Mouse (Mus musculus) CH12.LX (cell line): ENCODE data around the gene Efna1. TPM values are rescaled to one million over a fixed set of nuclear protein-coding genes. Genes with fewer than 3 reads are reported as not detected.

Source experiments
- DNase-seq: peaks from one replicate; pipeline ENCODE4 v3.0.0-alpha.2; 2013; ENCODE audit errors: extremely low read depth
- H3K27ac ChIP-seq: 2 replicates; pipeline ENCODE4 v1.5.1; 2012; ENCODE audit warnings: low read depth, mild to moderate bottlenecking, control low read depth, moderate library complexity; ENCODE audit not compliant: insufficient read depth
- H3K27me3 ChIP-seq: replicated peaks from 2 replicates; pipeline ENCODE3; 2012; ENCODE audit warnings: inconsistent platforms
- H3K36me3 ChIP-seq, 2 experiments: replicated peaks in 1 of 2; 2 replicates each; pipeline versions ENCODE3 to v1.6.1; 2012; ENCODE audit warnings: inconsistent platforms in 1 of 2, low read length in 1 of 2, mild to moderate bottlenecking in 1 of 2, mixed read lengths in 1 of 2, moderate library complexity in 1 of 2; ENCODE audit not compliant: control insufficient read depth in 1 of 2, insufficient read depth in 1 of 2
- H3K4me1 ChIP-seq, 2 experiments: 2 replicates each; pipeline ENCODE4 v1.6.1; 2012; ENCODE audit warnings: inconsistent platforms in 1 of 2, moderate library complexity in 1 of 2; ENCODE audit not compliant: insufficient read depth in 2 of 2, control insufficient read depth in 1 of 2
- H3K4me2 ChIP-seq: 2 replicates; pipeline ENCODE4 v1.6.1; 2012; ENCODE audit warnings: low read depth, mild to moderate bottlenecking, control low read depth; ENCODE audit not compliant: poor library complexity, insufficient read depth, severe bottlenecking
- H3K4me3 ChIP-seq, 3 experiments: fragments of 150-350 bp in 1 of 3; sonication (generic) in 1 of 3; replicated peaks in 1 of 3; 2 replicates each; pipeline versions ENCODE3 to v1.5.1; 2011 to 2012; ENCODE audit warnings: low read depth in 2 of 3, low read length in 2 of 3, mild to moderate bottlenecking in 2 of 3, moderate library complexity in 2 of 3, control low read depth in 1 of 3, improper control_type of control experiment in 1 of 3, inconsistent platforms in 1 of 3, mixed read lengths in 1 of 3; ENCODE audit not compliant: poor library complexity in 1 of 3
- H3K79me2 ChIP-seq: replicated peaks from 2 replicates; pipeline ENCODE4 v1.6.1; 2012; ENCODE audit warnings: mild to moderate bottlenecking, moderate library complexity; ENCODE audit not compliant: control insufficient read depth, poor library complexity, insufficient read depth, severe bottlenecking; ENCODE audit errors: extremely low read depth
- H3K9ac ChIP-seq: 2 replicates; pipeline ENCODE4 v1.6.1; 2012; ENCODE audit warnings: low read depth, mild to moderate bottlenecking, control low read depth, moderate library complexity; ENCODE audit not compliant: insufficient read depth
- H3K9me3 ChIP-seq: replicated peaks from 2 replicates; pipeline ENCODE3; 2012; ENCODE audit warnings: low read length, inconsistent platforms, mixed read lengths
- BHLHE40 ChIP-seq: IDR thresholded peaks from 2 replicates; pipeline ENCODE4 v1.6.1; 2011; ENCODE audit warnings: mild to moderate bottlenecking, low read depth, low read length, improper control_type of control experiment
- CHD2 ChIP-seq: IDR thresholded peaks from 2 replicates; pipeline ENCODE4 v1.6.1; 2011; ENCODE audit warnings: low read length, improper control_type of control experiment
- CTCF ChIP-seq, 2 experiments: IDR thresholded peaks in 1 of 2; conservative IDR thresholded peaks in 1 of 2; 2 replicates each; pipeline ENCODE4 v1.5.1; 2011 to 2012; ENCODE audit warnings: low read depth in 2 of 2, low read length in 2 of 2, improper control_type of control experiment in 1 of 2, inconsistent platforms in 1 of 2, mild to moderate bottlenecking in 1 of 2, moderate library complexity in 1 of 2
- E2F4 ChIP-seq: IDR thresholded peaks from 2 replicates; pipeline ENCODE4 v1.6.1; 2011; ENCODE audit warnings: low read depth, low read length, improper control_type of control experiment; ENCODE audit not compliant: insufficient replicate concordance
- ETS1 ChIP-seq: conservative IDR thresholded peaks from 2 replicates; pipeline ENCODE4 v1.6.1; 2012; ENCODE audit warnings: low read depth, mild to moderate bottlenecking, inconsistent platforms, low read length, improper control_type of control experiment, moderate library complexity
- GABPA ChIP-seq: IDR thresholded peaks from 2 replicates; pipeline ENCODE4 v1.6.1; 2012; ENCODE audit warnings: low read depth, low read length, improper control_type of control experiment, inconsistent platforms; ENCODE audit not compliant: insufficient replicate concordance
- IRF4 ChIP-seq: IDR thresholded peaks from 2 replicates; pipeline ENCODE4 v1.6.1; 2014; ENCODE audit warnings: low read depth, mild to moderate bottlenecking, inconsistent platforms, low read length, improper control_type of control experiment
- MAFK ChIP-seq: IDR thresholded peaks from 2 replicates; pipeline ENCODE4 v1.6.1; 2011; ENCODE audit warnings: low read length, improper control_type of control experiment; ENCODE audit not compliant: insufficient replicate concordance
- MAX ChIP-seq: IDR thresholded peaks from 2 replicates; pipeline ENCODE4 v1.6.1; 2011; ENCODE audit warnings: low read length, improper control_type of control experiment
- MAZ ChIP-seq: IDR thresholded peaks from 2 replicates; pipeline ENCODE4 v1.6.1; 2012; ENCODE audit warnings: low read depth, mild to moderate bottlenecking, inconsistent platforms, low read length, improper control_type of control experiment, moderate library complexity
- MEF2A ChIP-seq: IDR thresholded peaks from 2 replicates; pipeline ENCODE4 v1.6.1; 2014; ENCODE audit warnings: low read depth, mild to moderate bottlenecking, inconsistent platforms, low read length, improper control_type of control experiment, borderline replicate concordance
- MXI1 ChIP-seq: IDR thresholded peaks from 2 replicates; pipeline ENCODE4 v1.6.1; 2011; ENCODE audit warnings: mild to moderate bottlenecking, low read depth, low read length, improper control_type of control experiment
- PAX5 ChIP-seq: IDR thresholded peaks from 2 replicates; pipeline ENCODE4 v1.6.1; 2012; ENCODE audit warnings: low read length, inconsistent platforms, mixed read lengths
- SIN3A ChIP-seq: IDR thresholded peaks from 2 replicates; pipeline ENCODE4 v1.6.1; 2012; ENCODE audit warnings: low read length, improper control_type of control experiment, inconsistent platforms
- SMC3 ChIP-seq: IDR thresholded peaks from 2 replicates; pipeline ENCODE4 v1.6.1; 2011; ENCODE audit warnings: low read depth, low read length, improper control_type of control experiment
- USF1 ChIP-seq: IDR thresholded peaks from 2 replicates; pipeline ENCODE4 v1.6.1; 2014; ENCODE audit warnings: low read depth, mild to moderate bottlenecking, inconsistent platforms, low read length, improper control_type of control experiment
- USF2 ChIP-seq: conservative IDR thresholded peaks from 2 replicates; pipeline ENCODE4 v1.6.1; 2011; ENCODE audit warnings: low read depth, low read length, improper control_type of control experiment
- ZC3H11A ChIP-seq: IDR thresholded peaks from 2 replicates; pipeline ENCODE4 v1.6.1; 2012; ENCODE audit warnings: low read depth, mild to moderate bottlenecking, inconsistent platforms, low read length, improper control_type of control experiment
- ZNF384 ChIP-seq: IDR thresholded peaks from 2 replicates; pipeline ENCODE4 v1.6.1; 2012; ENCODE audit warnings: low read depth, low read length, improper control_type of control experiment, inconsistent platforms
- dilution Hi-C: fragments of 300-500 bp; cut with MboI; formaldehyde crosslinking; loops from 2 replicates; pipeline ENCODE4 v1.14.3; 2020; ENCODE audit warnings: low sequenced_read_pairs; ENCODE audit not compliant: extremely low pct_unique_long_range_greater_than_20kb, extremely low pct_ligation_motif_present
- in situ Hi-C: fragments of 300-500 bp; cut with MboI; formaldehyde crosslinking; loops from 3 replicates; pipeline ENCODE4 v1.14.3; 2019; ENCODE audit warnings: low sequenced_read_pairs, low pct_ligation_motif_present, low pct_unique_long_range_greater_than_20kb, mixed read lengths
- polyA plus RNA-seq: library from polyadenylated mRNA; unstranded; fragments of >175 nt; gene quantifications from 2 replicates; pipeline ENCODE4 v1.2.1, GENCODE M21; 2012; ENCODE audit warnings: low read depth; ENCODE audit not compliant: insufficient read length
- total RNA-seq, 2 experiments: library from RNA; depleted of rRNA; stranded (reverse); fragments of 300-350 nt in 1 of 2; fragments of >200 nt in 1 of 2; gene quantifications; 2 replicates each; pipeline ENCODE4 v1.2.3; 2012 to 2014

Gene Efna1
- total and polyA plus RNA-seq, 3 experiments, result 0.70 to 0.93 (median 0.71) TPM

DNA sequence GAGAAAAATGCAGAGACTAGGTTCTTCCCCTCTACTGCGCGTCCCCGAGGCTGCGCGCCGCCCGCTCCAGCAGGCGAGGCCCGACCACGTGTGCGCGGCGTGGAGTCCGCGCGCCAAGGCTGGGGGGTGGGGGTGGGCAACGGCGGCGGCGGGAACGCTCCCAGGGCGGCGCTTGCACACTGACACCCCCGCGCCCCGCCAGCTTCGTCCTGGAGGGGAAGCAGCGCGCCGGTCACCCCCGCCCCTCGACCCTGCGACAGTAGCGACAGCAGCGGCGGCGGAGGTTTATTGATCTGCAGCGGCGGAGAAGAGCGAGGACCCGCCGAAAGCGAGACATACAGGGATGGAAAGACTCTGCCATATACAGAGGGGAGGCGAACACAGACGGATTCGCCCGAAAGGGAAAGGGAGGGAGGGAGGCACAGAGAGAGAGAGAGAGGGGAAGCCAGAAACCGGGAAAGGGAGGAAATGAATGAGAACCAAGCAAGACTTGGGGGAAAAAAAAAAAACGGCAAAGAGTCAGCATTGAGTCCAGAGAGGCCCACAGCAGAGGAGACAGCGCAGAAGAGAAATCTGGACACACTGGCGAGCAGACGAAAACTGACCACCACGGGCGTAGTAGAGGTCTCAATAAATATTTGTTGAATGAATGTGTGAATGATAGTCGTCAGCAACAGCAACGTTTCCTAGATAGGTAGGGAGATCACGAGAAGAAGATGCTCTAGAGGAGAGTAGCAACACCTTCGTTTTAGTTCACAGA lies 38.8 kb upstream of the Efna1 start:
- in situ Hi-C loops, result no loop called here

DNA sequence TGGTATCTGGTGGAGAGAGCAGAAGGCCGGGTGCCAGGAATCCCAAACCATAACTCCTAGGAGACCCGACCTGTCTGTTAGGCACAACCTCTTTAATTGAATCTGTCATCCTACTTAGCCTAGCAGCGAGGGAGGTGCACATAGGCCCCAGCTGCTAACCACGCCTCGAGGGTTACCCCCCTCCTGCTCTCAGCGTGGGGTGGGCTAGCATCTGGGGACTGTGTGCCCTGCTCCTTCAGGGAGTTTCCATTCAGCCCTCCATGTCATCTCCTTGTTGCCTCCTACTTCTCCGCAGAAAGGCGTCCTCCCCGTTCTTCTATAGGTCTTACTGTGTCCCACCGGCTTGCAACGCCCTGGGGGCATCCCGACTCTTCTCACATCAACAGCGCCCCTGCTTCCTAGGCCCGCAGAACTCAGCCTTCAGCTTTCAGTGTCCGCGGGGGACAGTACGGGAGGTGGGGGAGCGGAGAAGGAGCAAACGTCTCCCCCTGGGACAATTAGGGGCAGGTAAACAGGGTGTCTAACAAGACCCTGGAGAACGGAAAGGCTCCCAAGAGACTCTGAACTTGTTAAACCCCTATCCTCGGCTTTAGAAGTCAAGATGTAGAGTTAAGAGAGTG lies 38.1 kb upstream of the Efna1 start:
- Histone ChIP-seq H3K9ac (no peak overlapping the region), H3K27ac (no peak overlapping the region), H3K9me3 (peaks cover 3% of the 10 kb centered on the region), H3K36me3 (no peaks in the 10 kb centered on the region), H3K27me3 (peaks cover 71% of the 10 kb centered on the region), H3K79me2 (no peaks in the 10 kb centered on the region), H3K4me2 (no peak overlapping the region), H3K4me3 (no peak overlapping the region), H3K4me1 (peaks cover 39 to 67% of the 10 kb centered on the region in 2 experiments)
- TF ChIP-seq SIN3A (no peak), BHLHE40 (no peak), ETS1 (no peak), USF2 (no peak), CTCF (conservative IDR thresholded peaks at IDR 0.05 in 1 of 2, IDR thresholded peaks at IDR 0.05 in 1 of 2; ENCODE audit: low read depth in 2 of 2, low read length in 2 of 2) (no peak), PAX5 (no peak), E2F4 (no peak), MXI1 (no peak), SMC3 (no peak), CHD2 (no peak)
- in situ Hi-C loops (no loop called here), dilution Hi-C loops (no loop called here)
- no peak for DNase-seq

More for the DNA sequence above, 38.8 kb upstream of the Efna1 start:
- TF ChIP-seq ZNF384 (no peak), USF1 (no peak), MAX (no peak), MEF2A (no peak), ZC3H11A (no peak), GABPA (no peak), MAFK (no peak), E2F4 (no peak), MAZ (no peak), IRF4 (no peak)
- Histone ChIP-seq H3K79me2 (no peaks in the 10 kb centered on the region), H3K36me3 (no peaks in the 10 kb centered on the region), H3K4me1 (peaks cover 38 to 60% of the 10 kb centered on the region in 2 experiments), H3K27ac (no peak overlapping the region), H3K27me3 (peaks cover 75% of the 10 kb centered on the region), H3K4me2 (no peak overlapping the region), H3K9me3 (peaks cover 3% of the 10 kb centered on the region), H3K9ac (no peak overlapping the region), H3K4me3 (no peak overlapping the region)
- dilution Hi-C loops, result no loop called here
- no peak for DNase-seq
